Mouse (Mus musculus): ENCODE data around the gene Topaz1. TPM values are rescaled to one million over a fixed set of nuclear protein-coding genes. Genes with fewer than 3 reads are reported as not detected.
A peak's percentile ranks its signal among the peaks of the same experiment; 100 is the strongest.
"Not testable (repeated sequence)": the region's sequence is repeated elsewhere in the genome, so short reads cannot be mapped to it uniquely, and the experiment has no call there.

Gene Topaz1
- total RNA-seq, 2 experiments from 2014 or later, result 0.06 TPM; not detected in 1

GRCm38 (mm10) chr9:122810212-122810611, 63.1 kb downstream of the Topaz1 start:
- no peak for DNase-seq (ENCODE audit: low spot score in 2 of 2)

GRCm38 (mm10) chr9:122812386-122812785, 65.2 kb downstream of the Topaz1 start:
- no peak for DNase-seq (ENCODE audit: low spot score in 2 of 2)

- no peak for DNase-seq (ENCODE audit: low spot score in 2 of 2)
These were observed 67.6 kb downstream of the Topaz1 start for GRCm38 (mm10) chr9:122814775-122815174.

- no peak for DNase-seq (ENCODE audit: low spot score in 2 of 2)
These were observed 68.2 kb downstream of the Topaz1 start for GRCm38 (mm10) chr9:122815239-122815851.

GRCm38 (mm10) chr9:122823374-122824017, 76.3 kb downstream of the Topaz1 start:
- DNase-seq (ENCODE audit: low spot score in 2 of 2), result no peak

- no peak for DNase-seq (ENCODE audit: low spot score in 2 of 2)
These were observed 79.6 kb downstream of the Topaz1 start for GRCm38 (mm10) chr9:122826743-122827142.

GRCm38 (mm10) chr9:122829826-122830380, 82.8 kb downstream of the Topaz1 start:
- DNase-seq (ENCODE audit: low spot score in 2 of 2), result no peak

GRCm38 (mm10) chr9:122836126-122836525, 89.0 kb downstream of the Topaz1 start:
- no peak for DNase-seq (ENCODE audit: low spot score in 2 of 2)

GRCm38 (mm10) chr9:122836790-122837189, 89.6 kb downstream of the Topaz1 start:
- DNase-seq (ENCODE audit: low spot score in 2 of 2), result no peak

GRCm38 (mm10) chr9:122837216-122837615, 90.1 kb downstream of the Topaz1 start:
- no peak for DNase-seq (ENCODE audit: low spot score in 2 of 2)

GRCm38 (mm10) chr9:122837680-122838079, 90.5 kb downstream of the Topaz1 start:
- peak; percentile 18 to 29 for DNase-seq (ENCODE audit: low spot score in 2 of 2)

GRCm38 (mm10) chr9:122843760-122844159, 96.6 kb downstream of the Topaz1 start, which contains the start of gene Gm35549:
Gene Gm35549, minus strand, starts transcription at chr9:122844035.
- no peak for DNase-seq (ENCODE audit: low spot score in 2 of 2)

GRCm38 (mm10) chr9:122845621-122846020, 98.5 kb downstream of the Topaz1 start:
- no peak for DNase-seq (ENCODE audit: low spot score in 2 of 2)

- no peak for DNase-seq (ENCODE audit: low spot score in 2 of 2)
These were observed 99.0 kb downstream of the Topaz1 start for GRCm38 (mm10) chr9:122846156-122846555.

- not testable (repeated sequence) for DNase-seq (ENCODE audit: low spot score in 2 of 2)
These were observed 100.7 kb downstream of the Topaz1 start for GRCm38 (mm10) chr9:122847811-122848311.

Other genes with a start within 250 kb of the Topaz1 start
- gene Tcaim, start 58.2 kb downstream of the Topaz1 start, total RNA-seq (2021), result 10 to 100 TPM; 18.6 to 18.8 TPM
- gene Gm35549, start 96.7 kb downstream of the Topaz1 start, total RNA-seq (2021), result under 1 TPM; 0.31 to 0.42 TPM
- gene Zfp445, start 118.7 kb downstream of the Topaz1 start, total RNA-seq (2021), result 100 to 1,000 TPM; 194 to 202 TPM
- gene Zkscan7, start 138.3 kb downstream of the Topaz1 start, total RNA-seq (2021), result 10 to 100 TPM; 16.7 to 18.7 TPM
- 10 to 100 TPM in 1 of 2 experiments, 1 to 10 TPM in 1; 10.0 to 13.4 TPM for gene Zfp105, start 175.7 kb downstream of the Topaz1 start, total RNA-seq (2021)
- 10 to 100 TPM; 35.7 to 45.3 TPM for gene 1110059G10Rik, start 203.7 kb downstream of the Topaz1 start, total RNA-seq (2021)
- 10 to 100 TPM; 21.2 to 26.0 TPM for gene Kif15, start 203.7 kb downstream of the Topaz1 start, total RNA-seq (2021)